Mouse (Mus musculus): Measurements from ENCODE around the gene Pou4f1.
"Not testable (repeated sequence)": the region's sequence is repeated elsewhere in the genome, so short reads cannot be mapped to it uniquely, and the experiment has no call there.

Gene Pou4f1

GRCm38 (mm10) chr14:104467966-104468622 lies at the start of gene Pou4f1:
TSS of gene Pou4f1 (minus strand) at chr14:104467999.
- peak; percentile 86 for DNase-seq (ENCODE audit: low spot score)

GRCm38 (mm10) chr14:104511664-104512063 lies 43.9 kb upstream of the Pou4f1 start:
- DNase-seq (ENCODE audit: low spot score) = no peak

GRCm38 (mm10) chr14:104502761-104503160 lies 35.0 kb upstream of the Pou4f1 start:
- DNase-seq (ENCODE audit: low spot score) = not testable (repeated sequence)

GRCm38 (mm10) chr14:104479751-104480150 lies 12.0 kb upstream of the Pou4f1 start:
- no peak for DNase-seq (ENCODE audit: low spot score)

- DNase-seq (ENCODE audit: low spot score) = no peak
These were observed 10.8 kb upstream of the Pou4f1 start for GRCm38 (mm10) chr14:104478593-104478992.

GRCm38 (mm10) chr14:104477616-104478015 lies 9.8 kb upstream of the Pou4f1 start:
- DNase-seq (ENCODE audit: low spot score) = no peak

GRCm38 (mm10) chr14:104475438-104475837 lies 7.6 kb upstream of the Pou4f1 start:
- no peak for DNase-seq (ENCODE audit: low spot score)

GRCm38 (mm10) chr14:104468623-104468970 lies 798 bp upstream of the Pou4f1 start:
- no peak for DNase-seq (ENCODE audit: low spot score)

- peak; percentile 40 for DNase-seq (ENCODE audit: low spot score)
These were observed 450 bp downstream of the Pou4f1 start for GRCm38 (mm10) chr14:104467133-104467965.

GRCm38 (mm10) chr14:104466557-104466956 lies 1.2 kb downstream of the Pou4f1 start:
- DNase-seq (ENCODE audit: low spot score) = peak; percentile 20

- peak; percentile 48 for DNase-seq (ENCODE audit: low spot score)
These were observed 2.1 kb downstream of the Pou4f1 start for GRCm38 (mm10) chr14:104465483-104466235.

GRCm38 (mm10) chr14:104464841-104465240 lies 3.0 kb downstream of the Pou4f1 start:
- peak; percentile 49 for DNase-seq (ENCODE audit: low spot score)

GRCm38 (mm10) chr14:104463631-104464250 lies 4.1 kb downstream of the Pou4f1 start:
- peak; percentile 48 for DNase-seq (ENCODE audit: low spot score)

- DNase-seq (ENCODE audit: low spot score) = peak; percentile 61
These were observed 6.2 kb downstream of the Pou4f1 start for GRCm38 (mm10) chr14:104461286-104462240.

GRCm38 (mm10) chr14:104460325-104461285 lies 7.2 kb downstream of the Pou4f1 start:
- DNase-seq (ENCODE audit: low spot score) = peak; percentile 91

- DNase-seq (ENCODE audit: low spot score) = peak; percentile 55
These were observed 8.2 kb downstream of the Pou4f1 start for GRCm38 (mm10) chr14:104459513-104460111.

GRCm38 (mm10) chr14:104458728-104459512 lies 8.9 kb downstream of the Pou4f1 start:
- DNase-seq (ENCODE audit: low spot score) = peak; percentile 54

- peak; percentile 65 for DNase-seq (ENCODE audit: low spot score)
These were observed 9.7 kb downstream of the Pou4f1 start for GRCm38 (mm10) chr14:104457966-104458710.

Measured in embryo, embryonic 10.5 days (tissue).